Mouse (Mus musculus) neutrophil, adult 59 days (primary cell): Measurements from ENCODE around the gene Ube2s. TPM values are rescaled to one million over a fixed set of nuclear protein-coding genes. Genes with fewer than 3 reads are reported as not detected.

Experiments used
- total RNA-seq, 2 experiments: library from RNA; stranded (reverse); gene quantifications; 1 replicate in 1 of 2; 2 replicates in 1 of 2; pipeline ENCODE4 v1.2.4; 2023

The Ube2s gene
- total RNA-seq, result 100 to 1,000 TPM; 187 to 214 TPM

DNA sequence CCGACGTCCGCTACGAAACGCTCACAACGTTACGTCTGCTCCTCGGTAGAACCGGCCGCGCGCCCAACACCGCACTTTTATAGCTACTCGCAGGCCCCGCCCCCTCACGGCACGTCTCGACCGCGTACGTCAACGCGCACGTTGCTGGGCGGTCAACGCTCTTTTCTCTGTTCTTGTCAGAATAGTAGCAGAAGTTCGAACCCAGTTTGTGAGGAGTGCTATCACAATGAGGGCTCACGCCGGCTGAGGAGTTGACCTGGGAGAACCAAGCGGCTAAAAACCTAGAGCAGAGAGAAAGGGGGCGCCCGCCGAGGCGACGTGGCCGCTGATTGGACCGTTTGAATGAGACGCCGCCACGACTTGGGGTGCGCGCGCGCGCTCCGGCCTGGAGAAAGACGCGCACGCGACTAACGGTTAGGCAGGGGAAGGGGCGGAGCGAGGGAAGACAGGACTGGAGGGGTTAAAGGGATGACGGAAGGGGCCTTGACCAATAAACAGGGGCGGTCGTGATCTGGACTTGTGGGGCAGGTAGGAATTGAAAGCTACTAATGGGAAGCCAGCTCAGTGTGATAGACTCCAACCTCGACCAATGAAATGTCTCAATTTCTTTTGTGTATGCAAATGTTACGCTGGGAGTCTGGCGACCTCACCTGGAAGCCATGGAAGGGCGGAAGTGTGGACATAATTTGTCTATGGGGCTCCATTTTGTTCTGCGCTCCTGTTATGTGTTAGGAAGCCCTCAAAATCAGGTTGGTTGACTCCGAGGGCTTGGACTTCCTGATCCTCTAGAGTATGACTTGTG lies at the start of gene Ube2s:
TSS of gene Ube2s (minus strand) at position 288 of the 802 bp plus-strand sequence.

DNA sequence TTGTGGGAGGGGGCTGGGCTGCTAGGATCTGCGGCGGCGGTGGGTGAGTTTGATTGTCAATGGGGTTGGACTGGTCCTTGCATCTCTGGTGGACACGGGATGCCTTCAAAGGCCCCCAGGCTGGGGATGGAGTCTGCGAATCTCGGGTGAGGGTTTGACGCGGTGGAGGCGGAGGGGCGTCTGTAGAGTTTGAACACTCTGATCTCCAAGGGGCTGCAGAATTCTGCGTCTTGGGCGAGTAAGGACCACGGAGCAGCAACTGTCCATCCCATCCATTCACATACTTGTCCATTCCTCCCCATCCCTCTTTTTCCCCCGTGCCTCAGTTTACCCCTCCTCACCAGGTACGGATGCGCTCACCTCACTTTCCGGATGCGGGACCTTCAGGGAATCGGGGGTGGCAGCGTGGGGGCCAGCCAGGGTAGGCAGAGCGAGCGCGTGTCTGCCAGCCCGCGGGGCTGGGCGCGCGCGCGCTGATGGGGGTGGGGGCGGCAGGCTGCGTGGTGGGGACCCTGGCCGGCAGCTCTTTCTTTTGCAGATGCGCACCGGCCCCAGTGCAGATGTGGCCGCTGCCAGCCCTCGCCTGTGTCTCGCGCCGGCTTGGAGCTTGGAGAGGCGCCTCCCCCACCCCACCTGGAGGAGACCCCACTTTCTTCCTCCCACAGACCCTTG lies 32.0 kb upstream of the Ube2s start, which contains the start of gene Shisa7:
TSS of gene Shisa7 (minus strand) at position 452 of the 672 bp plus-strand sequence.

DNA sequence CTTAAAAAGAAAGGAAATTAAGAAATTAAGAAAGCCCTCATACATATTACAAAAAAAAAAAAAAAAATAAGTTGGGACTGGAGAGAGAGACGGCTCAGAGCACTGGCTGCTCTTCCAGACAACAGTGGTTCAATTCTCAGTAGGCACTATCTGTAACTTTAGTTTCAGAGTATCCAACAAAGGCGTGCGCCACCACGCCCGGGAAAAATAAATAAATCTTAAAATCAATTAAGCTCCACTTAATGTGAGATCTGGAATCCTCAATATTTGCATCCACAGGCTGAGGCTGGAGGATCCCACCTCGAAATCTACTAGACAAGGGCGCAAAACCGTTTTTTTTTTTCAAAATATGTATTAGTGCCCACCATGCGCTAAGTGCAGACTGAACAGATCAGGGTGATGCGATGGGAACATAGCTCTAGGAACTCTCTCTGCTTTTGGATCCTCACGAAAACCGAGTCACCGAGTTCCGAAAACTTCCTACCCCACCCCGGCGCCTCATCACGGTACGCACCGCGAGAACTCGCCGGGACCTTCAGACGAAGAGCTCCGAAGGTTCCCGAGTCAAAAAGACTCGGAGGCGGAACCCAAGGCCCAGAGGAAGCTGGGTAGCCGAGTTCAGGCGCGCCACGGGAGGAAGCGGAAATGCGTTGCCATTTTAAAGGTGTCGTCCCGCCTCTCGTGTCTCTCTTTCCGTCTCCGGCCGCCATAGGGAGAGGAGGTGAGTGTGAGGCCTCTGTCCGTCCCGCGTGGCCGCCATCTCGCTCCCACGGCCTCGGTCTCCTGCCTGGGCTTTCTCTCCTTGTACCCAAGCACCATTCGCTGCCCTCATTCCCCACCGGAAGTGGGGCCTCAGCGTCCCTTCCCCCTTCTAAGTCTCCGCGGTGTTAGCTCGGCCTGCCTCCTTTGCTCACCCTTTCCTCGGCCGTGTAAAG lies 19.8 kb downstream of the Ube2s start, which contains the start of gene Rpl28:
TSS of gene Rpl28 (plus strand) at position 597 of the 935 bp plus-strand sequence.

DNA sequence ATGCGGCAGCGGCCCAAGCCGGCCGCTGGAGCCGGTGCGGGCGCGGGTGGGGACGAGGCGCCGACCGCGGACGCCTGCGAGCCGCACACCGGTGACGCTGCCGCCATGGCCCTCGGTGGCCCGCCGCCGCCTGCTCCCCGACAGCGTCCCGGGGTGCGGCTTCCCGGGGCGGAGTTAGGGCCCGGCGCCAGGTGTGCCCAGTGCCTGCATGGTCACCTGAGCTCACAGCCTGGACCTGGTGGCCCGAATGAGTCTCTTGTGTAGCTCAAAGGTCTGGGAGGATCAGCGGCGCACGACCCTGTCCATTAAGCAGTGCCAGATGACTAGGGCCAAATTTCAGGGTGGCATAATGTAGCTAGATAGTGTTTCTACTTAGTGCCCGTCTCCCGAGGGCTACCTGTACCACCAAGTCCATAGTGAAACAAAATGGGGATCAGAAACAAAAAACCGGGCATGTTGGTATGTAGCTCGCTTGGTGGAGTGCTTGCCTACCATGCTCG lies 22.9 kb downstream of the Ube2s start, which contains the start of gene Tmem238:
TSS of gene Tmem238 (minus strand) at position 221 of the 500 bp plus-strand sequence.

DNA sequence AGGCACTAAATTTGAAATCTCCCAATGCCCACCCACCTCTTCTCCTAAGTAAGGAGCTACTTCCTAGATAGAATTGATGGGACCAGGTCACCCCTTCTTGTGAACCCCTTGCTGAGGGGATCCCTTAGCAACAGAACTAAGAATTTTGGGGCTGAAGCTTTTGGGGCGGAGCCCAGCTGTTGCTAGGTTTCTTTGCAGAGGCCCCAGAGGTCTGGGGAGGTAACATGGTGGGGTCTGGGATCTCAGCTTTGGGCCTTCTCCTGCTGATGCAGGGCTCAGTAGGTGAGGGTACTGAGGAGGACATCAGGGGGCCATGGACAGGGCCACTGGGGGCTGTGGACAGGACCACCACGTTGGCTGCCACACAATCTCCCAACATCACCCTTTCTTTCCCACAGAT lies 29.6 kb downstream of the Ube2s start, which contains the start of the genes Il11 and Tmem190:
TSS of gene Il11 (minus strand) at position 101 of the 400 bp plus-strand sequence.
TSS of gene Tmem190 (plus strand) at position 179 of the 400 bp plus-strand sequence.

DNA sequence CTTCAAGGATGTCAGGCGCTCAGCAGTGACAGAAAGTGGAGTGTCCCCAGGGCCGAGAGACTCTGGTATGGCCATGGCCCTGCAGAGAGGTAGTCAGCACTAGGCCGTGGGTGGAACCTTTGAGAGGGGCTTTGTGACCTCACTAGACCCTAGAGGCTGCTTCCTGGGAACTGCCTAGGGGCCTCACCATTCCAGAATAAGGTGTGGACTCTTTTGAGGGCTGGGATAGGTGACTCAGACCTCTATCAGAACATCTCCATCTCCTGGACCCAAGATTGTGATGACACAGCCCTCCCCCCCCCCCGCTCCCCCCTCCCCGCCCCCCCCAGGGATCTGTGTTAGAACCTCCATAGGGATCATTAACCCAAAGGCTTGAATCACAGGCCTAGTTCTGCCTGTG lies 41.2 kb downstream of the Ube2s start, which contains the start of gene Fam71e2:
TSS of gene Fam71e2 (minus strand) at position 101 of the 400 bp plus-strand sequence.

GRCm38 (mm10) chr7:4752821-4753570 lies 59.4 kb downstream of the Ube2s start, which contains the start of gene Cox6b2:
Cox6b2 (minus strand) TSS chr7:4753094.

Other genes with a start within 250 kb of the Ube2s start
- gene Ptprh, start 208.5 kb downstream of the Ube2s start, total RNA-seq, result not detected
- 10 to 100 TPM; 17.4 to 23.2 TPM for gene Tmem86b, start 181.2 kb downstream of the Ube2s start, total RNA-seq
- gene Ppp6r1, start 153.6 kb downstream of the Ube2s start, total RNA-seq, result 100 to 1,000 TPM; 146 to 160 TPM
- 10 to 100 TPM; 15.2 to 16.2 TPM for gene Hspbp1, start 127.5 kb downstream of the Ube2s start, total RNA-seq
- gene Brsk1, start 122.0 kb downstream of the Ube2s start, total RNA-seq, result not detected
- 10 to 100 TPM; 18.1 to 22.3 TPM for gene Tmem150b, start 87.3 kb downstream of the Ube2s start, total RNA-seq
- 10 to 100 TPM; 96.3 to 97.7 TPM for gene Kmt5c, start 72.5 kb downstream of the Ube2s start, total RNA-seq
- gene Cox6b2, start 59.5 kb downstream of the Ube2s start, total RNA-seq, result 10 to 100 TPM; 25.0 to 29.5 TPM
- gene Fam71e2, start 41.3 kb downstream of the Ube2s start, total RNA-seq, result not detected
- gene Il11, start 29.7 kb downstream of the Ube2s start, total RNA-seq, result not detected
- not detected for gene Tmem190, start 29.7 kb downstream of the Ube2s start, total RNA-seq
- gene Tmem238, start 22.9 kb downstream of the Ube2s start, total RNA-seq, result 1 to 10 TPM; 1.1 to 3.2 TPM
- gene Rpl28, start 19.7 kb downstream of the Ube2s start, total RNA-seq, result 100 to 1,000 TPM; 921 to 945 TPM
- gene Shisa7, start 32.1 kb upstream of the Ube2s start, total RNA-seq, result not detected
- gene Isoc2b, start 57.7 kb upstream of the Ube2s start, total RNA-seq, result 1 to 10 TPM; 2.8 to 6.7 TPM
- gene Isoc2a, start 64.6 kb upstream of the Ube2s start, total RNA-seq, result 10 to 100 TPM in 1 of 2 experiments, 1 to 10 TPM in 1; 8.7 to 10.1 TPM
- not detected for gene Gm36210, start 93.9 kb upstream of the Ube2s start, total RNA-seq
- gene Zfp628, start 102.6 kb upstream of the Ube2s start, total RNA-seq, result 10 to 100 TPM; 13.2 to 15.5 TPM
- 1 to 10 TPM; 2.1 to 3.2 TPM for gene Nat14, start 109.4 kb upstream of the Ube2s start, total RNA-seq
- not detected for gene Ssc5d, start 113.2 kb upstream of the Ube2s start, total RNA-seq
- gene Sbk2, start 151.8 kb upstream of the Ube2s start, total RNA-seq, result not detected
- not detected for gene Sbk3, start 158.6 kb upstream of the Ube2s start, total RNA-seq
- 1 to 10 TPM; 2.8 to 3.5 TPM for gene Zfp579, start 183.6 kb upstream of the Ube2s start, total RNA-seq
- gene Zfp524, start 201.8 kb upstream of the Ube2s start, total RNA-seq, result 10 to 100 TPM; 13.0 to 20.8 TPM
- 10 to 100 TPM; 33.3 to 36.3 TPM for gene Fiz1, start 202.1 kb upstream of the Ube2s start, total RNA-seq
- gene Gm44973, start 202.9 kb upstream of the Ube2s start, total RNA-seq, result not detected
- gene Zfp865, start 207.8 kb upstream of the Ube2s start, total RNA-seq, result 10 to 100 TPM; 31.9 to 37.3 TPM
- under 1 TPM in 1 of 2 experiments, not detected in 1; 0.56 TPM for gene Ccdc106, start 208.0 kb upstream of the Ube2s start, total RNA-seq
- not detected for gene 4632433K11Rik, start 221.5 kb upstream of the Ube2s start, total RNA-seq
- gene Zfp784, start 225.9 kb upstream of the Ube2s start, total RNA-seq, result 1 to 10 TPM; 2.8 to 2.9 TPM
- under 1 TPM; 0.47 to 0.71 TPM for gene Zfp580, start 238.9 kb upstream of the Ube2s start, total RNA-seq
- gene U2af2, start 249.6 kb upstream of the Ube2s start, total RNA-seq, result 100 to 1,000 TPM; 222 to 227 TPM